Mouse (Mus musculus): ENCODE measurements at regions not wholly inside any gene's neighbourhood (a gene's known extent, or its start where the extent isn't known, plus 50 kb on each side); places are given as distances from the start of the nearest gene placed in this dataset.
A peak's percentile ranks its signal among the peaks of the same experiment; 100 is the strongest.

GRCm38 (mm10) chr10:65716914-65717610 lies 1378.9 kb upstream of the Jmjd1c start:
- TF ChIP-seq CTCF (IDR thresholded peaks at IDR 0.05; ENCODE audit: low read depth), result no peak
- H3K9me3 ChIP-seq (ENCODE audit: low read length), result no peaks in the 10 kb centered on the region
- DNase-seq (ENCODE audit: low spot score) (no peak), ATAC-seq (no peak)
- no peak overlapping the region for H3K4me3 ChIP-seq (ENCODE audit: low read length)
- WGBS, result 85% methylated on average over 6 of the region's 6 CpGs
- H3K36me3 ChIP-seq (ENCODE audit: insufficient read depth, low read length), result no peaks in the 10 kb centered on the region
- no peak overlapping the region for H3K27ac ChIP-seq
- H3K27me3 ChIP-seq (ENCODE audit: insufficient read depth, low read length), result no peaks in the 10 kb centered on the region
- H3K9ac ChIP-seq (replicated peaks; ENCODE audit: low read length), result no peak overlapping the region
- no peak overlapping the region for H3K4me2 ChIP-seq (ENCODE audit: low read depth, low read length)
- H3K4me1 ChIP-seq (ENCODE audit: insufficient read depth, low read length), result no peaks in the 10 kb centered on the region

GRCm38 (mm10) chr10:65722496-65722895 lies 1373.4 kb upstream of the Jmjd1c start:
- 67% methylated on average over 2 of the region's 2 CpGs for WGBS
- Histone ChIP-seq H3K4me1 (ENCODE audit: insufficient read depth, low read length) (no peaks in the 10 kb centered on the region), H3K27ac (no peak overlapping the region), H3K27me3 (ENCODE audit: insufficient read depth, low read length) (no peaks in the 10 kb centered on the region), H3K4me3 (ENCODE audit: low read length) (no peak overlapping the region), H3K9ac (replicated peaks; ENCODE audit: low read length) (no peak overlapping the region), H3K36me3 (ENCODE audit: insufficient read depth, low read length) (no peaks in the 10 kb centered on the region), H3K9me3 (ENCODE audit: low read length) (no peaks in the 10 kb centered on the region), H3K4me2 (ENCODE audit: low read depth, low read length) (no peak overlapping the region)
- no peak for DNase-seq (ENCODE audit: low spot score)
- ATAC-seq, result no peak
- TF ChIP-seq CTCF (IDR thresholded peaks at IDR 0.05; ENCODE audit: low read depth), result no peak

- Histone ChIP-seq H3K36me3 (ENCODE audit: insufficient read depth, low read length) (no peaks in the 10 kb centered on the region), H3K4me2 (ENCODE audit: low read depth, low read length) (no peak overlapping the region), H3K9me3 (ENCODE audit: low read length) (no peaks in the 10 kb centered on the region), H3K4me3 (ENCODE audit: low read length) (no peak overlapping the region), H3K4me1 (ENCODE audit: insufficient read depth, low read length) (no peaks in the 10 kb centered on the region), H3K27me3 (ENCODE audit: insufficient read depth, low read length) (no peaks in the 10 kb centered on the region), H3K9ac (replicated peaks; ENCODE audit: low read length) (no peak overlapping the region), H3K27ac (no peak overlapping the region)
- DNase-seq (ENCODE audit: low spot score), result peak; percentile 46
- no peak for ATAC-seq
- TF ChIP-seq CTCF (IDR thresholded peaks at IDR 0.05; ENCODE audit: low read depth), result peak; percentile 51
- whole genome bisulfite sequencing, result 41% methylated on average over 4 of the region's 4 CpGs
Observed at GRCm38 (mm10) chr10:65769451-65769850, 1326.5 kb upstream of the Jmjd1c start.

GRCm38 (mm10) chr10:65771936-65772335 lies 1324.0 kb upstream of the Jmjd1c start:
- H3K36me3 ChIP-seq (ENCODE audit: insufficient read depth, low read length), result no peaks in the 10 kb centered on the region
- WGBS, result 79% methylated on average over 5 of the region's 5 CpGs
- H3K4me2 ChIP-seq (ENCODE audit: low read depth, low read length), result no peak overlapping the region
- H3K27me3 ChIP-seq (ENCODE audit: insufficient read depth, low read length), result no peaks in the 10 kb centered on the region
- H3K27ac ChIP-seq, result no peak overlapping the region
- no peaks in the 10 kb centered on the region for H3K9me3 ChIP-seq (ENCODE audit: low read length)
- H3K9ac ChIP-seq (replicated peaks; ENCODE audit: low read length), result no peak overlapping the region
- DNase-seq (ENCODE audit: low spot score) (no peak), ATAC-seq (no peak)
- H3K4me1 ChIP-seq (ENCODE audit: insufficient read depth, low read length), result no peaks in the 10 kb centered on the region
- TF ChIP-seq CTCF (IDR thresholded peaks at IDR 0.05; ENCODE audit: low read depth), result no peak
- no peak overlapping the region for H3K4me3 ChIP-seq (ENCODE audit: low read length)

- Histone ChIP-seq H3K4me1 (ENCODE audit: insufficient read depth, low read length) (no peaks in the 10 kb centered on the region), H3K27ac (no peak overlapping the region), H3K9me3 (ENCODE audit: low read length) (no peaks in the 10 kb centered on the region), H3K36me3 (ENCODE audit: insufficient read depth, low read length) (no peaks in the 10 kb centered on the region), H3K9ac (replicated peaks; ENCODE audit: low read length) (no peak overlapping the region), H3K4me2 (ENCODE audit: low read depth, low read length) (no peak overlapping the region), H3K27me3 (ENCODE audit: insufficient read depth, low read length) (no peaks in the 10 kb centered on the region), H3K4me3 (ENCODE audit: low read length) (no peak overlapping the region)
- no peak for DNase-seq (ENCODE audit: low spot score)
- no peak for TF ChIP-seq CTCF (IDR thresholded peaks at IDR 0.05; ENCODE audit: low read depth)
- 89% methylated on average over 8 of the region's 8 CpGs for WGBS
- ATAC-seq, result no peak
Observed at GRCm38 (mm10) chr10:65784994-65785393, 1310.9 kb upstream of the Jmjd1c start.
